Mouse (Mus musculus) bone marrow, adult 2 months (tissue): Measurements from ENCODE around the gene Tnni3k. TPM values are rescaled to one million over a fixed set of nuclear protein-coding genes. Genes with fewer than 3 reads are reported as not detected.

Source experiments
- H3K27ac ChIP-seq: fragments of 200-500 bp; 2 replicates; pipeline ENCODE4 v1.5.1; 2012; ENCODE audit warnings: low read depth, mild to moderate bottlenecking, control low read depth, inconsistent platforms, low read length; ENCODE audit not compliant: control insufficient read depth, poor library complexity, insufficient read depth
- H3K4me1 ChIP-seq: fragments of 200-500 bp; 2 replicates; pipeline ENCODE4 v1.6.1; 2011; ENCODE audit warnings: low read length; ENCODE audit not compliant: control insufficient read depth, insufficient read depth
- H3K4me3 ChIP-seq: fragments of 200-500 bp; replicated peaks from 2 replicates; pipeline ENCODE3; 2011; ENCODE audit warnings: mild to moderate bottlenecking, low read depth, low read length, control low read depth; ENCODE audit not compliant: control insufficient read depth
- CTCF ChIP-seq: fragments of 200-500 bp; IDR thresholded peaks from 2 replicates; pipeline ENCODE4 v1.5.1; 2011; ENCODE audit warnings: low read length, control low read depth; ENCODE audit not compliant: control insufficient read depth, insufficient read depth
- POLR2A ChIP-seq: fragments of 200-500 bp; IDR thresholded peaks from 2 replicates; pipeline ENCODE4 v1.6.1; 2011; ENCODE audit warnings: low read depth, mild to moderate bottlenecking, control low read depth, low read length, borderline replicate concordance; ENCODE audit not compliant: control insufficient read depth
- WGBS: fragments of 180-500 bp; shearing (Covaris S2); methylation state at CpG from one replicate; pipeline ENCODE4 v1.1.7; 2018; 5-methylcytosine and 5-hydroxymethylcytosine counted together
- polyA plus RNA-seq: library from polyadenylated mRNA; stranded (reverse); fragments of >200 nt; gene quantifications from 2 replicates; pipeline ENCODE4 v1.2.4, GENCODE M21; 2011; ENCODE audit warnings: low replicate concordance; ENCODE audit not compliant: missing spikeins, insufficient read depth, insufficient read length

Gene Tnni3k
- polyA plus RNA-seq, 1 experiment = not detected

GRCm38 (mm10) chr3:154758089-154758488 is 297.1 kb downstream of the Tnni3k start:
- no peak overlapping the region for H3K4me3 ChIP-seq
- TF ChIP-seq POLR2A = no peak
- no peak for TF ChIP-seq CTCF
- no peak overlapping the region for H3K27ac ChIP-seq
- WGBS = 77% methylated on average over 3 of the region's 3 CpGs
- H3K4me1 ChIP-seq = no peaks in the 10 kb centered on the region

- Histone ChIP-seq H3K4me3 (no peak overlapping the region), H3K27ac (no peak overlapping the region), H3K4me1 (no peaks in the 10 kb centered on the region)
- TF ChIP-seq POLR2A = no peak
- TF ChIP-seq CTCF = no peak
- WGBS = 84% methylated on average over 3 of the region's 3 CpGs
Measured at GRCm38 (mm10) chr3:154755225-154755624, 300.0 kb downstream of the Tnni3k start.

GRCm38 (mm10) chr3:154754505-154754904 is 300.7 kb downstream of the Tnni3k start:
- 31% methylated on average over 3 of the region's 3 CpGs for WGBS
- no peak for TF ChIP-seq CTCF
- TF ChIP-seq POLR2A = no peak
- Histone ChIP-seq H3K27ac (no peak overlapping the region), H3K4me1 (no peaks in the 10 kb centered on the region), H3K4me3 (no peak overlapping the region)

- no peak overlapping the region for H3K27ac ChIP-seq
- H3K4me1 ChIP-seq = no peaks in the 10 kb centered on the region
- H3K4me3 ChIP-seq = no peak overlapping the region
- TF ChIP-seq CTCF (no peak), POLR2A (no peak)
- 77% methylated on average over 2 of the region's 2 CpGs for WGBS
Measured at GRCm38 (mm10) chr3:154744317-154744716, 310.9 kb downstream of the Tnni3k start.

GRCm38 (mm10) chr3:154742927-154743326 is 312.3 kb downstream of the Tnni3k start:
- Histone ChIP-seq H3K27ac (no peak overlapping the region), H3K4me3 (no peak overlapping the region), H3K4me1 (no peaks in the 10 kb centered on the region)
- TF ChIP-seq POLR2A (no peak), CTCF (no peak)
- WGBS = 63% methylated on average over 5 of the region's 5 CpGs

- no peak overlapping the region for H3K27ac ChIP-seq
- no peak overlapping the region for H3K4me3 ChIP-seq
- TF ChIP-seq POLR2A (no peak), CTCF (no peak)
- H3K4me1 ChIP-seq = no peaks in the 10 kb centered on the region
- WGBS = 61% methylated on average over 5 of the region's 5 CpGs
Measured at GRCm38 (mm10) chr3:154741496-154741895, 313.7 kb downstream of the Tnni3k start.

Other genes starting within 250 kb of the Tnni3k start
- 2.3 and 7.5 TPM in 2 replicates for gene Fpgt, start 38.0 kb upstream of the Tnni3k start, polyA plus RNA-seq
- gene Lrriq3, start 38.0 kb upstream of the Tnni3k start, polyA plus RNA-seq = not detected in 2 replicates